Mouse (Mus musculus): ENCODE measurements around the gene Vmn1r125. TPM values are rescaled to one million over a fixed set of nuclear protein-coding genes. Genes with fewer than 3 reads are reported as not detected.
"Not testable (repeated sequence)": the region's sequence is repeated elsewhere in the genome, so short reads cannot be mapped to it uniquely, and the experiment has no call there.

Gene Vmn1r125
- not detected in 2 replicates for polyA plus RNA-seq (2015; fragmentation: Nextera tagmentation; extraction: Ambion mirVana)

DNA sequence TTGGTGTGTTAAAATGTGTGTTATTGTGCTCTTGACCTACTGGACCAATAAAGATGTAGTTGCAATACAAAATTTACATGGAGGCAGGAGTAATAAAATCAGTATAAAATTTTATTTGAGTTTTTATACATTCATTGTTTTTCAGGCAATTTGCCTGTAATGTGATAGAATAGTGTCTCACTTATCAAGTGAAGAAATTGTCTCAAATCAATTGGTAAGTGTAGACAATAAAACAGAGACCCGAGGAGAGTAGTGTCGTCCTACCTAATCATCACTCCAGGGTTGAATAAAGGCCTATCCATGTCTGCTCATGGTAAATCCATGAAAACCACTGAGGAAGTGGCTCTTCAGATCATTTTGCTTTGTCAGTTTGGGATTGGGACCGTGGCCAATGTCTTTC lies at the start of gene Vmn1r125:
Gene Vmn1r125 (plus strand): TSS at position 301 of the 400 bp plus-strand sequence.
- not testable (repeated sequence) for ATAC-seq; H3K27me3 ChIP-seq (replicated peaks; ENCODE audit: control insufficient read depth, insufficient read depth, low read length); H3K4me2 ChIP-seq (ENCODE audit: low read length); H3K27ac ChIP-seq (ENCODE audit: low read length); H3K4me3 ChIP-seq (replicated peaks; ENCODE audit: low read length); H3K9ac ChIP-seq (replicated peaks; ENCODE audit: low read depth, low read length); H3K36me3 ChIP-seq (ENCODE audit: control insufficient read depth, insufficient read depth); H3K9me3 ChIP-seq (ENCODE audit: control insufficient read depth, low read length); H3K4me1 ChIP-seq (replicated peaks; ENCODE audit: control insufficient read depth, insufficient read depth, low read length)
- 83% methylated on average over 3 of the region's 3 CpGs for WGBS

GRCm38 (mm10) chr7:21260517-21260916 lies 11.5 kb upstream of the Vmn1r125 start, which contains the start of gene Vmn1r124:
TSS of gene Vmn1r124 (minus strand) at chr7:21260617.
- ATAC-seq; H3K4me2 ChIP-seq (ENCODE audit: low read length): not testable (repeated sequence)
- 78% methylated on average over 4 of the region's 4 CpGs for WGBS

DNA sequence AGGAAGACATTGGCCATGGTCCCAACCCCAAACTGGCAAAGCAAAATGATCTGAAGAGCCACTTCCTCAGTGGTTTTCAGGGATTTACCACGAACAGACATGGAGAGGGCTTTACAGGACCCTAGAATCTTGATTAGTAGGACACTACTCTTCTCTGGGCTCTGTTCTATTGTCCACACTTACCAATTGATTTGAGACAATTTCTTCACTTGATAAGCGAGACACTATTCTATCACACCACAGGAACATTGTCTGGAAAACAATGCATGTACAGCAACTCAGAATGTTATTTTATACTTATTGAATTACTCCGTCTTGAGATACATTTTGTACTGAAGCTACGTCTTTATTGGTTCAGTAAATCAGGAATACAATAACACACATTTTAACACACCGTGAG lies 29.4 kb downstream of the Vmn1r125 start, which contains the start of gene Vmn1r126:
Gene Vmn1r126 (minus strand): TSS at position 101 of the 400 bp plus-strand sequence.
- H3K9me3 ChIP-seq (ENCODE audit: control insufficient read depth, low read length); H3K4me1 ChIP-seq (replicated peaks; ENCODE audit: control insufficient read depth, insufficient read depth, low read length); H3K36me3 ChIP-seq (ENCODE audit: control insufficient read depth, insufficient read depth); H3K27me3 ChIP-seq (replicated peaks; ENCODE audit: control insufficient read depth, insufficient read depth, low read length); ATAC-seq; H3K27ac ChIP-seq (ENCODE audit: low read length); H3K4me3 ChIP-seq (replicated peaks; ENCODE audit: low read length); H3K4me2 ChIP-seq (ENCODE audit: low read length); H3K9ac ChIP-seq (replicated peaks; ENCODE audit: low read depth, low read length): not testable (repeated sequence)
- no CpG with 5 or more reads among the region's 5 CpGs for WGBS

More at GRCm38 (mm10) chr7:21260517-21260916, 11.5 kb upstream of the Vmn1r125 start, which contains the start of gene Vmn1r124:
- H3K4me1 ChIP-seq (replicated peaks; ENCODE audit: control insufficient read depth, insufficient read depth, low read length); H3K27ac ChIP-seq (ENCODE audit: low read length); H3K27me3 ChIP-seq (replicated peaks; ENCODE audit: control insufficient read depth, insufficient read depth, low read length); H3K4me3 ChIP-seq (replicated peaks; ENCODE audit: low read length); H3K9ac ChIP-seq (replicated peaks; ENCODE audit: low read depth, low read length); H3K36me3 ChIP-seq (ENCODE audit: control insufficient read depth, insufficient read depth); H3K9me3 ChIP-seq (ENCODE audit: control insufficient read depth, low read length): not testable (repeated sequence)

GRCm38 (mm10) chr7:21319761-21320160 lies 47.8 kb downstream of the Vmn1r125 start, which contains the start of gene Vmn1r127:
TSS of gene Vmn1r127 (minus strand) at chr7:21319861.
- H3K4me1 ChIP-seq (replicated peaks; ENCODE audit: control insufficient read depth, insufficient read depth, low read length); H3K9me3 ChIP-seq (ENCODE audit: control insufficient read depth, low read length); H3K4me3 ChIP-seq (replicated peaks; ENCODE audit: low read length); H3K9ac ChIP-seq (replicated peaks; ENCODE audit: low read depth, low read length); H3K27ac ChIP-seq (ENCODE audit: low read length); H3K27me3 ChIP-seq (replicated peaks; ENCODE audit: control insufficient read depth, insufficient read depth, low read length); H3K36me3 ChIP-seq (ENCODE audit: control insufficient read depth, insufficient read depth); H3K4me2 ChIP-seq (ENCODE audit: low read length); ATAC-seq: not testable (repeated sequence)
- no CpG with 5 or more reads among the region's 3 CpGs for WGBS

Other genes starting within 250 kb of the Vmn1r125 start
- not detected in 2 replicates for gene Vmn1r120, start 218.4 kb upstream of the Vmn1r125 start, polyA plus RNA-seq (2015; fragmentation: Nextera tagmentation; extraction: Ambion mirVana)
- not detected in 2 replicates for gene Vmn1r121, start 173.7 kb upstream of the Vmn1r125 start, polyA plus RNA-seq (2015; fragmentation: Nextera tagmentation; extraction: Ambion mirVana)
- gene Vmn1r122, start 138.1 kb upstream of the Vmn1r125 start, polyA plus RNA-seq (2015; fragmentation: Nextera tagmentation; extraction: Ambion mirVana), result not detected in 2 replicates
- gene Vmn1r123, start 110.0 kb upstream of the Vmn1r125 start, polyA plus RNA-seq (2015; fragmentation: Nextera tagmentation; extraction: Ambion mirVana), result not detected in 2 replicates
- gene Gm5157, start 81.8 kb upstream of the Vmn1r125 start, polyA plus RNA-seq (2015; fragmentation: Nextera tagmentation; extraction: Ambion mirVana), result not detected in 2 replicates
- gene Vmn1r124, start 11.6 kb upstream of the Vmn1r125 start, polyA plus RNA-seq (2015; fragmentation: Nextera tagmentation; extraction: Ambion mirVana), result not detected in 2 replicates
- not detected in 2 replicates for gene Vmn1r126, start 29.3 kb downstream of the Vmn1r125 start, polyA plus RNA-seq (2015; fragmentation: Nextera tagmentation; extraction: Ambion mirVana)
- gene Vmn1r127, start 47.7 kb downstream of the Vmn1r125 start, polyA plus RNA-seq (2015; fragmentation: Nextera tagmentation; extraction: Ambion mirVana), result not detected in 2 replicates
- gene Vmn1r128, start 77.2 kb downstream of the Vmn1r125 start, polyA plus RNA-seq (2015; fragmentation: Nextera tagmentation; extraction: Ambion mirVana), result not detected in 2 replicates
- gene Vmn1r129, start 89.1 kb downstream of the Vmn1r125 start, polyA plus RNA-seq (2015; fragmentation: Nextera tagmentation; extraction: Ambion mirVana), result not detected in 2 replicates
- not detected in 2 replicates for gene Gm6882, start 160.6 kb downstream of the Vmn1r125 start, polyA plus RNA-seq (2015; fragmentation: Nextera tagmentation; extraction: Ambion mirVana)
- not detected in 2 replicates for gene Vmn1r130, start 239.6 kb downstream of the Vmn1r125 start, polyA plus RNA-seq (2015; fragmentation: Nextera tagmentation; extraction: Ambion mirVana)

Measured in forebrain, embryonic 16.5 days (tissue).